Mouse (Mus musculus): ENCODE data around the gene Fam184b.
A peak's percentile ranks its signal among the peaks of the same experiment; 100 is the strongest.

Gene Fam184b

GRCm38 (mm10) chr5:45539502-45539901 lies 99.9 kb downstream of the Fam184b start:
- Histone ChIP-seq H3K27me3 (ENCODE audit: insufficient read depth, low read length) (peaks cover 16% of the 10 kb centered on the region; the same call in 1 of the 2 replicates), H3K4me3 (replicated peaks; ENCODE audit: low read length) (no peak overlapping the region), H3K4me1 (replicated peaks; ENCODE audit: low read depth, low read length) (peaks cover 2% of the 10 kb centered on the region; the same call in 1 of the 2 replicates), H3K36me3 (ENCODE audit: insufficient read depth, low read length) (no peaks in the 10 kb centered on the region), H3K9me3 (ENCODE audit: low read length) (no peaks in the 10 kb centered on the region)
- no peak for TF ChIP-seq POU5F1 (IDR thresholded peaks at IDR 0.05; ENCODE audit: borderline replicate concordance, low read length)
- no peak for TF ChIP-seq NANOG (IDR thresholded peaks at IDR 0.05; ENCODE audit: borderline replicate concordance, low read length)
- peak; percentile 76 for TF ChIP-seq CTCF (conservative IDR thresholded peaks at IDR 0.05; ENCODE audit: low read length)

GRCm38 (mm10) chr5:45535177-45535576 lies 104.2 kb downstream of the Fam184b start:
- H3K4me1 ChIP-seq (replicated peaks; ENCODE audit: low read depth, low read length) = peaks cover 6% of the 10 kb centered on the region; the same call in 1 of the 2 replicates
- H3K9me3 ChIP-seq (ENCODE audit: low read length) = no peaks in the 10 kb centered on the region
- H3K4me3 ChIP-seq (replicated peaks; ENCODE audit: low read length) = no peak overlapping the region
- peaks cover 3% of the 10 kb centered on the region; the same call in 1 of the 2 replicates for H3K27me3 ChIP-seq (ENCODE audit: insufficient read depth, low read length)
- peaks cover 11% of the 10 kb centered on the region for H3K36me3 ChIP-seq (ENCODE audit: insufficient read depth, low read length)
- no peak for TF ChIP-seq POU5F1 (IDR thresholded peaks at IDR 0.05; ENCODE audit: borderline replicate concordance, low read length)
- no peak for TF ChIP-seq NANOG (IDR thresholded peaks at IDR 0.05; ENCODE audit: borderline replicate concordance, low read length)
- TF ChIP-seq CTCF (conservative IDR thresholded peaks at IDR 0.05; ENCODE audit: low read length) = no peak

GRCm38 (mm10) chr5:45534319-45535098 lies 104.9 kb downstream of the Fam184b start:
- no peak for TF ChIP-seq POU5F1 (IDR thresholded peaks at IDR 0.05; ENCODE audit: borderline replicate concordance, low read length)
- TF ChIP-seq CTCF (conservative IDR thresholded peaks at IDR 0.05; ENCODE audit: low read length) = peak; percentile 57
- H3K36me3 ChIP-seq (ENCODE audit: insufficient read depth, low read length) = peaks cover 14% of the 10 kb centered on the region
- 0 out of 2 replicates have a peak overlapping the region, but pooled peaks have one; percentile 24 for H3K4me3 ChIP-seq (replicated peaks; ENCODE audit: low read length)
- peaks cover 6% of the 10 kb centered on the region; the same call in 1 of the 2 replicates for H3K4me1 ChIP-seq (replicated peaks; ENCODE audit: low read depth, low read length)
- no peaks in the 10 kb centered on the region for H3K9me3 ChIP-seq (ENCODE audit: low read length)
- H3K27me3 ChIP-seq (ENCODE audit: insufficient read depth, low read length) = no peaks in the 10 kb centered on the region

- peaks cover 61% of the 10 kb centered on the region for H3K36me3 ChIP-seq (ENCODE audit: insufficient read depth, low read length)
- no peaks in the 10 kb centered on the region for H3K9me3 ChIP-seq (ENCODE audit: low read length)
- 0 out of 2 replicates have a peak, but pooled peaks cover 6% of the 10 kb centered on the region for H3K4me1 ChIP-seq (replicated peaks; ENCODE audit: low read depth, low read length)
- no peaks in the 10 kb centered on the region for H3K27me3 ChIP-seq (ENCODE audit: insufficient read depth, low read length)
- TF ChIP-seq POU5F1 (IDR thresholded peaks at IDR 0.05; ENCODE audit: borderline replicate concordance, low read length) (no peak), NANOG (IDR thresholded peaks at IDR 0.05; ENCODE audit: borderline replicate concordance, low read length) (no peak), CTCF (conservative IDR thresholded peaks at IDR 0.05; ENCODE audit: low read length) (no peak)
- no peak overlapping the region for H3K4me3 ChIP-seq (replicated peaks; ENCODE audit: low read length)
Measured at GRCm38 (mm10) chr5:45529696-45530095, 109.7 kb downstream of the Fam184b start.

- TF ChIP-seq POU5F1 (IDR thresholded peaks at IDR 0.05; ENCODE audit: borderline replicate concordance, low read length) (no peak), CTCF (conservative IDR thresholded peaks at IDR 0.05; ENCODE audit: low read length) (no peak), NANOG (IDR thresholded peaks at IDR 0.05; ENCODE audit: borderline replicate concordance, low read length) (no peak)
Measured at GRCm38 (mm10) chr5:45526338-45526737, 113.1 kb downstream of the Fam184b start.

GRCm38 (mm10) chr5:45525101-45525500 lies 114.3 kb downstream of the Fam184b start:
- Histone ChIP-seq H3K4me3 (replicated peaks; ENCODE audit: low read length) (no peak overlapping the region), H3K36me3 (ENCODE audit: insufficient read depth, low read length) (peaks cover 82% of the 10 kb centered on the region), H3K27me3 (ENCODE audit: insufficient read depth, low read length) (no peaks in the 10 kb centered on the region), H3K9me3 (ENCODE audit: low read length) (no peaks in the 10 kb centered on the region), H3K4me1 (replicated peaks; ENCODE audit: low read depth, low read length) (peaks cover 15% of the 10 kb centered on the region)
- no peak for TF ChIP-seq CTCF (conservative IDR thresholded peaks at IDR 0.05; ENCODE audit: low read length)
- TF ChIP-seq NANOG (IDR thresholded peaks at IDR 0.05; ENCODE audit: borderline replicate concordance, low read length) = no peak
- TF ChIP-seq POU5F1 (IDR thresholded peaks at IDR 0.05; ENCODE audit: borderline replicate concordance, low read length) = no peak

More at GRCm38 (mm10) chr5:45526338-45526737, 113.1 kb downstream of the Fam184b start:
- no peaks in the 10 kb centered on the region for H3K27me3 ChIP-seq (ENCODE audit: insufficient read depth, low read length)
- H3K4me1 ChIP-seq (replicated peaks; ENCODE audit: low read depth, low read length) = peaks cover 13% of the 10 kb centered on the region
- no peak overlapping the region for H3K4me3 ChIP-seq (replicated peaks; ENCODE audit: low read length)
- H3K36me3 ChIP-seq (ENCODE audit: insufficient read depth, low read length) = peaks cover 93% of the 10 kb centered on the region
- no peaks in the 10 kb centered on the region for H3K9me3 ChIP-seq (ENCODE audit: low read length)

GRCm38 (mm10) chr5:45521601-45522000 lies 117.8 kb downstream of the Fam184b start:
- TF ChIP-seq CTCF (conservative IDR thresholded peaks at IDR 0.05; ENCODE audit: low read length) = no peak
- TF ChIP-seq NANOG (IDR thresholded peaks at IDR 0.05; ENCODE audit: borderline replicate concordance, low read length) = no peak
- TF ChIP-seq POU5F1 (IDR thresholded peaks at IDR 0.05; ENCODE audit: borderline replicate concordance, low read length) = no peak
- no peaks in the 10 kb centered on the region for H3K27me3 ChIP-seq (ENCODE audit: insufficient read depth, low read length)
- peak overlapping the region; percentile 98; the same call in 1 of the 2 replicates for H3K4me3 ChIP-seq (replicated peaks; ENCODE audit: low read length)
- peaks cover 34% of the 10 kb centered on the region for H3K4me1 ChIP-seq (replicated peaks; ENCODE audit: low read depth, low read length)
- H3K9me3 ChIP-seq (ENCODE audit: low read length) = no peaks in the 10 kb centered on the region
- peaks cover 79% of the 10 kb centered on the region for H3K36me3 ChIP-seq (ENCODE audit: insufficient read depth, low read length)

GRCm38 (mm10) chr5:45520809-45521110 lies 118.7 kb downstream of the Fam184b start:
- no peaks in the 10 kb centered on the region for H3K27me3 ChIP-seq (ENCODE audit: insufficient read depth, low read length)
- H3K36me3 ChIP-seq (ENCODE audit: insufficient read depth, low read length) = peaks cover 79% of the 10 kb centered on the region
- no peaks in the 10 kb centered on the region for H3K9me3 ChIP-seq (ENCODE audit: low read length)
- peak overlapping the region; percentile 98 for H3K4me3 ChIP-seq (replicated peaks; ENCODE audit: low read length)
- TF ChIP-seq CTCF (conservative IDR thresholded peaks at IDR 0.05; ENCODE audit: low read length) (no peak), POU5F1 (IDR thresholded peaks at IDR 0.05; ENCODE audit: borderline replicate concordance, low read length) (no peak), NANOG (IDR thresholded peaks at IDR 0.05; ENCODE audit: borderline replicate concordance, low read length) (no peak)
- H3K4me1 ChIP-seq (replicated peaks; ENCODE audit: low read depth, low read length) = peaks cover 42% of the 10 kb centered on the region

Data from E14TG2a.4 (cell line).